Mouse (Mus musculus) lung, postnatal 0 days (tissue): ENCODE measurements at regions not wholly inside any gene's neighbourhood (a gene's known extent, or its start where the extent isn't known, plus 50 kb on each side); places are given as distances from the start of the nearest gene placed in this dataset.

ENCODE experiments used
- CTCF ChIP-seq: IDR thresholded peaks from 2 replicates; pipeline ENCODE4 v1.5.1; 2016; ENCODE audit warnings: antibody characterized with exemption, mild to moderate bottlenecking
- EP300 ChIP-seq: IDR thresholded peaks from 2 replicates; pipeline ENCODE4 v1.6.1; 2016; ENCODE audit warnings: antibody characterized with exemption, mild to moderate bottlenecking, control low read depth

DNA sequence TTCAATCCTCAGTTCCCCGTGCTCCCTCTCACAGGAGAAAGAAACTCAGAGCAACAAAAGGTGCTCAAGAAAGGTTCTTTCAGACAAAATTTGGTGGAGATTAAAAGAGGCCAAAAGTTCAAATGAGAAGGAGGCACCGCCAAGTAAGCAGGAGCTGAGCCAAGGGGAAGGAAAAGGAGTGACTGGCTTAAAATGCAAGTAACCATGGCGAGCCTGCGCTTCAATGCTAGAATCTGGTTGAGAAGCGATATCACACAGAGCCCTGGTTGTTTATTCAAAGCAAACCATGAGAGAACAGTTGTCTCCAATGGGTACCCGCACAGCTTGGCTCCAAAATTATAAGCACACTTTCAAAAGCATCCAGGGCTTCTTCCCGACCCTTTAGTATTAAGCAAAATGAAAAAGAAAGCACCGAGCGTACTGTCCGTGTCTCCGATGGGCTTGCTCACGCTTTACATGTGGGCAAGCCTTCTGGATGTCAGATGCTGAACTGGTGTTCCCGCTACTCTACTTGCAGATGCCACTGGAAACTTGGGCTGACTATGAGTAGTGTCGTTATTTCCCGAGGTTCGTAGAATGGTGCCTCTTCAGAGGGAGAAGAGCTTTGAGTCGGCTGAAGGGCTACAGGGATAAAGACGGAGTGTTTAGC, 552.9 kb upstream of the Id4 start:
- TF ChIP-seq CTCF (no peak), EP300 (no peak)
